8 mouse cellular contexts compared by ENCODE assay signal in the genomic region with DNA sequence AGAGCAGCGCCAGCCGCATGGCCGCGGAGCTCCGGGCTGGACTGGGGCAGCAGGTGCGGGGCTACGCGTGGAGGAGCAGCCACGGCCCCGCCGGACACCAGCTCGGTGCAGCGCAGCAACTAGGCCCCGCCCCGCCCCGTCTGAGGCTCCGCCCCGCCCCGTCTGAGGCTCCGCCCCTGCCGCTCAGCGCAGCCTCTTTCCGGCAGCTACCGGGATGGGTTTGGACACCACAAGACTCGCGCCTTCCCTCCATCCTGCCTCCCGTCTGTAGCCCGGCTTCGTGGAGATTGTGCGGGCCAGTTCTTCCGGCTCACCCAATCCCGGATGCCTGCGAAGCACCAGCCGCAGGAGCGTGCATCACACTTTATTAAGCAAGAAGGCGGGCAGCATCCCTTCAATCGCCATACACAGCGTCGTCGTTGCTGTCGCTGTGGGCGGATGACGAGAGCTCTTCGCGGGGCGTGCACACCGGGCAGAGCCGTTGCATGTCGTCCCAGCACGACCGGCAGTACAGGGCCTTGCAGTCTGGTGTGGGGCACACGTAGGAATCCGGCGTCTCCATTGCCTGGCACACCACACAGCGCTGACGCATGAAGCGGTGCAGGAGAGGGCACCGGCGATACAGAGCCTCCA. TPM values are rescaled to one million over a fixed set of nuclear protein-coding genes. Genes with fewer than 3 reads are reported as not detected.
A peak's percentile ranks its signal among the peaks of the same experiment; 100 is the strongest.
DNase-seq lines count a peak whose midpoint lies in the region; ATAC-seq and TF ChIP-seq lines count a peak whose summit lies in the region.

Adam15 (minus strand) TSS at position 128 of the 633 bp plus-strand sequence.

- peak within 1 kb of the TSS; percentile 82 for H3K9ac ChIP-seq in heart, embryonic 13.5 days
- H3K9ac ChIP-seq in liver, embryonic 11.5 days (ENCODE audit: low read depth, low read length) = peak within 1 kb of the TSS; percentile 59

- no peaks in the 10 kb centered on the region for H3K79me2 ChIP-seq in myocyte (ENCODE audit: control insufficient read depth, insufficient read depth)

- no peaks in the 10 kb centered on the region for H3K9me3 ChIP-seq in heart, embryonic 13.5 days
- no peaks in the 10 kb centered on the region for H3K9me3 ChIP-seq in liver, embryonic 11.5 days (ENCODE audit: control insufficient read depth, low read length)

- H3ac ChIP-seq in myocyte (ENCODE audit: control insufficient read depth, insufficient read length) = peak within 1 kb of the TSS; percentile 10

- H3K4me3 ChIP-seq in brown adipose tissue, adult 24 weeks (ENCODE audit: insufficient read depth, low read depth, low read length) = peak within 1 kb of the TSS; percentile 81
- H3K4me3 ChIP-seq in heart, embryonic 13.5 days = peak within 1 kb of the TSS; percentile 71
- H3K4me3 ChIP-seq in liver, embryonic 11.5 days (ENCODE audit: low read depth, low read length) = peak within 1 kb of the TSS; percentile 64
- peak within 1 kb of the TSS; percentile 52 for H3K4me3 ChIP-seq in myocyte

- TF ChIP-seq POLR2A in myocyte (IDR thresholded peaks at IDR 0.05; ENCODE audit: insufficient read length, low read depth) = peak; percentile 73

- H3K4me1 ChIP-seq in brown adipose tissue, adult 24 weeks (ENCODE audit: control insufficient read depth, insufficient read depth, insufficient read length, low read length) = peaks cover 7% of the 10 kb centered on the region; the same call in 1 of the 2 replicates
- peaks cover 26% of the 10 kb centered on the region for H3K4me1 ChIP-seq in heart, embryonic 13.5 days
- peaks cover 13% of the 10 kb centered on the region for H3K4me1 ChIP-seq in liver, embryonic 11.5 days (replicated peaks; ENCODE audit: control insufficient read depth, insufficient read depth, low read length)

- ATAC-seq in erythroid progenitor cell, adult 5-6 weeks (replicated peaks; ENCODE audit: low FRiP score, poor library complexity, severe bottlenecking) = peak; percentile 61
- ATAC-seq in heart, embryonic 13.5 days (ENCODE audit: extremely low read depth, insufficient number of reproducible peaks, low FRiP score, low TSS enrichment) = peak; percentile 75
- peak; percentile 88 for ATAC-seq in liver, embryonic 11.5 days (replicated peaks; ENCODE audit: low FRiP score)

- peaks cover 16% of the 10 kb centered on the region; the same call in 1 of the 2 replicates for H3K36me3 ChIP-seq in heart, embryonic 13.5 days
- no peaks in the 10 kb centered on the region for H3K36me3 ChIP-seq in liver, embryonic 11.5 days (ENCODE audit: control insufficient read depth, insufficient read depth, low read length)
- H3K36me3 ChIP-seq in myocyte (ENCODE audit: control insufficient read depth, insufficient read depth) = no peaks in the 10 kb centered on the region

- H3K27ac ChIP-seq in brown adipose tissue, adult 24 weeks (replicated peaks; ENCODE audit: low read depth, low read length) = peak within 1 kb of the TSS; percentile 97
- peak within 1 kb of the TSS; percentile 68 for H3K27ac ChIP-seq in heart, embryonic 13.5 days (replicated peaks)
- H3K27ac ChIP-seq in liver, embryonic 11.5 days (ENCODE audit: low read depth, low read length) = no peak within 1 kb of the TSS

- H3K27me3 ChIP-seq in heart, embryonic 13.5 days (replicated peaks) = peaks cover 62% of the 10 kb centered on the region
- peaks cover 18% of the 10 kb centered on the region for H3K27me3 ChIP-seq in liver, embryonic 11.5 days (replicated peaks; ENCODE audit: control insufficient read depth, insufficient read depth, low read length)
- H3K27me3 ChIP-seq in myocyte (ENCODE audit: control insufficient read depth, insufficient read depth, insufficient read length) = no peaks in the 10 kb centered on the region

- 1% methylated on average over 59 of the region's 59 CpGs for WGBS in heart, embryonic 13.5 days
- WGBS in liver, embryonic 11.5 days = under 1% methylated on average over 59 of the region's 59 CpGs

- peak; percentile 92 for DNase-seq in CD4-positive, CD25-positive, alpha-beta regulatory T cell, adult 2 months (ENCODE audit: low read depth, low spot score)
- DNase-seq in kidney, postnatal 10 days = peak; percentile 96
- peak; percentile 90 for DNase-seq in liver, embryonic 11.5 days (ENCODE audit: low spot score)
- DNase-seq in spleen, postnatal 4 days (ENCODE audit: low spot score in 2 of 2) = peak; percentile 82 to 93

- peak within 1 kb of the TSS; percentile 95 for H3K4me2 ChIP-seq in heart, embryonic 13.5 days
- peak within 1 kb of the TSS; percentile 97 for H3K4me2 ChIP-seq in liver, embryonic 11.5 days
- peak within 1 kb of the TSS; percentile 92 for H3K4me2 ChIP-seq in myocyte (ENCODE audit: low read depth)

TF ChIP-seq in myocyte, 11 proteins besides CTCF, POLR2A, EP300 and RAD21:
- TF ChIP-seq TCF3 (IDR thresholded peaks at IDR 0.05; ENCODE audit: insufficient read length, low read depth) (no peak), POLR2AphosphoS2 (IDR thresholded peaks at IDR 0.05; ENCODE audit: insufficient read length, low read depth) (peak; percentile 82), MAX (IDR thresholded peaks at IDR 0.05; ENCODE audit: low read depth) (no peak), MYOG (IDR thresholded peaks at IDR 0.05; ENCODE audit: control insufficient read depth in 1 of 3, insufficient read depth in 1 of 3, insufficient read length in 2 of 3, low read depth in 2 of 3) (peak in 2 of 3 experiments; percentile 64), E2F4 (IDR thresholded peaks at IDR 0.05; ENCODE audit: insufficient read depth) (no peak), MYOD1 (IDR thresholded peaks at IDR 0.05; ENCODE audit: control insufficient read depth in 1 of 3, insufficient read length in 2 of 3, low read depth in 2 of 3) (peak in 2 of 3 experiments; percentile 54 to 80)
TF ChIP-seq in myocyte: peak in this region for 3.

RNA-seq across cellular contexts. Expression of gene Adam15, which starts in this region (rescaled TPM):
- polyA plus RNA-seq in brown adipose tissue, adult 24 weeks (2012; ENCODE audit: insufficient read depth, insufficient read length, missing spikeins) = 28.5 and 31.3 TPM in 2 replicates
- total RNA-seq in erythroid progenitor cell, adult 5-6 weeks (2015; ENCODE audit: low replicate concordance) = 6.5 and 13.8 TPM in 2 replicates
- total RNA-seq in erythroid progenitor cell, adult 5-6 weeks (2017; ENCODE audit: low replicate concordance) = 0.77 and 3.5 TPM in 2 replicates
- polyA plus RNA-seq in heart, embryonic 13.5 days (2015; fragmentation: Nextera tagmentation; extraction: Ambion mirVana) = 58.3 and 58.9 TPM in 2 replicates
- polyA plus RNA-seq in liver, embryonic 11.5 days (2014; fragmentation: Nextera tagmentation; extraction: Ambion mirVana) = 19.5 and 23.2 TPM in 2 replicates
- 78.4 TPM for polyA plus RNA-seq in myocyte (2012; fragmentation: generic; extraction: Trizol)
